Mouse (Mus musculus) stomach, postnatal 0 days (tissue): ENCODE results near the gene Sema6d. TPM values are rescaled to one million over a fixed set of nuclear protein-coding genes. Genes with fewer than 3 reads are reported as not detected.

Experiments
- ATAC-seq: fragments of 200-750 bp; cut with Nextera tagmentation; 2 replicates; pipeline ENCODE4 v1.8.0; 2017; ENCODE audit not compliant: low FRiP score, low TSS enrichment
- DNase-seq: peaks from one replicate; pipeline ENCODE4 v3.0.0-alpha.2; 2016; ENCODE audit warnings: low spot score
- H3K27ac ChIP-seq: fragments of 300-500 bp; sonication (generic); replicated peaks from 2 replicates; pipeline ENCODE4 v1.5.1; 2014; ENCODE audit warnings: mild to moderate bottlenecking, control low read depth
- H3K27me3 ChIP-seq: fragments of 300-500 bp; sonication (generic); 2 replicates; pipeline ENCODE4 v1.6.1; 2014; ENCODE audit warnings: low read length; ENCODE audit not compliant: control insufficient read depth, insufficient read depth
- H3K36me3 ChIP-seq: fragments of 300-500 bp; sonication (generic); 2 replicates; pipeline ENCODE4 v1.6.1; 2014; ENCODE audit warnings: low read length, mixed read lengths; ENCODE audit not compliant: control insufficient read depth, insufficient read depth
- H3K4me1 ChIP-seq: fragments of 300-500 bp; sonication (generic); replicated peaks from 2 replicates; pipeline ENCODE4 v1.6.1; 2014; ENCODE audit warnings: antibody characterized with exemption; ENCODE audit not compliant: control insufficient read depth, insufficient read depth
- H3K4me2 ChIP-seq: fragments of 300-500 bp; sonication (generic); replicated peaks from 2 replicates; pipeline ENCODE4 v1.6.1; 2014; ENCODE audit warnings: low read depth, mild to moderate bottlenecking, control low read depth, moderate library complexity
- H3K4me3 ChIP-seq: fragments of 300-500 bp; sonication (generic); 2 replicates; pipeline ENCODE4 v1.5.1; 2014; ENCODE audit warnings: low read depth, low read length, control low read depth
- H3K9ac ChIP-seq: fragments of 300-500 bp; sonication (generic); 2 replicates; pipeline ENCODE4 v1.6.1; 2014; ENCODE audit warnings: mild to moderate bottlenecking, low read length, control low read depth, mixed read lengths
- H3K9me3 ChIP-seq: fragments of 300-500 bp; sonication (generic); 2 replicates; pipeline ENCODE4 v1.6.1; 2016; ENCODE audit warnings: low read length; ENCODE audit not compliant: control insufficient read depth
- CTCF ChIP-seq: IDR thresholded peaks from 2 replicates; pipeline ENCODE4 v1.5.1; 2016; ENCODE audit warnings: antibody characterized with exemption, low read depth, mild to moderate bottlenecking, moderate library complexity
- EP300 ChIP-seq: optimal IDR thresholded peaks from 2 replicates; pipeline ENCODE3; 2016; ENCODE audit warnings: antibody characterized with exemption
- WGBS: fragments of 180-500 bp; shearing (Covaris S2); extraction: QIAGEN DNeasy Blood & Tissue Kit; methylation state at CpG from one replicate; pipeline ENCODE4 v1.1.7; 2014; 5-methylcytosine and 5-hydroxymethylcytosine counted together
- polyA plus RNA-seq: library from polyadenylated mRNA; unstranded; fragments of >200 nt; fragmentation: Nextera tagmentation; extraction: Ambion mirVana; gene quantifications from 2 replicates; pipeline ENCODE4 v1.2.1, GENCODE M21; 2015

Gene Sema6d
- polyA plus RNA-seq, 1 experiment from 2014 or later, result 2.1 TPM

- Histone ChIP-seq H3K27ac (no peak overlapping the region), H3K36me3 (no peaks in the 10 kb centered on the region), H3K4me1 (no peaks in the 10 kb centered on the region), H3K9me3 (no peaks in the 10 kb centered on the region), H3K4me3 (no peak overlapping the region), H3K4me2 (no peak overlapping the region), H3K9ac (no peak overlapping the region), H3K27me3 (no peaks in the 10 kb centered on the region)
- WGBS, result 62% methylated on average over 8 of the region's 8 CpGs
- DNase-seq (no peak), ATAC-seq (no peak)
- TF ChIP-seq EP300, result no peak
- TF ChIP-seq CTCF, result no peak
Observed at GRCm38 (mm10) chr2:124436704-124437103, 346.9 kb downstream of the Sema6d start.

- no peak for DNase-seq
- Histone ChIP-seq H3K9me3 (no peaks in the 10 kb centered on the region), H3K4me1 (no peaks in the 10 kb centered on the region), H3K27me3 (no peaks in the 10 kb centered on the region), H3K36me3 (no peaks in the 10 kb centered on the region), H3K4me3 (no peak overlapping the region), H3K27ac (no peak overlapping the region), H3K4me2 (no peak overlapping the region), H3K9ac (no peak overlapping the region)
- no peak for ATAC-seq
- TF ChIP-seq EP300 (no peak), CTCF (no peak)
- 91% methylated on average over 2 of the region's 2 CpGs for WGBS
Observed at GRCm38 (mm10) chr2:124444199-124444598, 354.4 kb downstream of the Sema6d start.

GRCm38 (mm10) chr2:124455881-124456280, 366.1 kb downstream of the Sema6d start:
- Histone ChIP-seq H3K4me2 (no peak overlapping the region), H3K9me3 (no peaks in the 10 kb centered on the region), H3K27me3 (no peaks in the 10 kb centered on the region), H3K27ac (no peak overlapping the region), H3K4me1 (no peaks in the 10 kb centered on the region), H3K36me3 (no peaks in the 10 kb centered on the region), H3K9ac (no peak overlapping the region), H3K4me3 (no peak overlapping the region)
- WGBS, result 78% methylated on average over 2 of the region's 2 CpGs
- TF ChIP-seq EP300 (no peak), CTCF (no peak)
- no peak for ATAC-seq
- DNase-seq, result no peak

- WGBS, result 95% methylated on average over 4 of the region's 4 CpGs
- H3K4me3 ChIP-seq, result no peak overlapping the region
- H3K4me1 ChIP-seq, result no peaks in the 10 kb centered on the region
- DNase-seq (no peak), ATAC-seq (no peak)
- no peak overlapping the region for H3K4me2 ChIP-seq
- no peak overlapping the region for H3K27ac ChIP-seq
- no peaks in the 10 kb centered on the region for H3K27me3 ChIP-seq
- no peaks in the 10 kb centered on the region for H3K9me3 ChIP-seq
- H3K9ac ChIP-seq, result no peak overlapping the region
- TF ChIP-seq CTCF, result no peak
- no peak for TF ChIP-seq EP300
- H3K36me3 ChIP-seq, result no peaks in the 10 kb centered on the region
Observed at GRCm38 (mm10) chr2:124456999-124457398, 367.2 kb downstream of the Sema6d start.

- ATAC-seq (no peak), DNase-seq (no peak)
- Histone ChIP-seq H3K27ac (no peak overlapping the region), H3K9ac (no peak overlapping the region), H3K4me2 (no peak overlapping the region), H3K27me3 (no peaks in the 10 kb centered on the region), H3K36me3 (no peaks in the 10 kb centered on the region), H3K9me3 (no peaks in the 10 kb centered on the region), H3K4me1 (no peaks in the 10 kb centered on the region), H3K4me3 (no peak overlapping the region)
- WGBS, result 77% methylated on average over 2 of the region's 2 CpGs
- TF ChIP-seq EP300 (no peak), CTCF (no peak)
Observed at GRCm38 (mm10) chr2:124458028-124458427, 368.3 kb downstream of the Sema6d start.

GRCm38 (mm10) chr2:124460956-124461355, 371.2 kb downstream of the Sema6d start:
- DNase-seq, result no peak
- WGBS, result 31% methylated on average over 2 of the region's 2 CpGs
- H3K27ac ChIP-seq, result no peak overlapping the region

More at GRCm38 (mm10) chr2:124460956-124461355, 371.2 kb downstream of the Sema6d start:
- Histone ChIP-seq H3K4me3 (no peak overlapping the region), H3K4me1 (no peaks in the 10 kb centered on the region; the same call in 1 of the 2 replicates), H3K9me3 (no peaks in the 10 kb centered on the region), H3K4me2 (no peak overlapping the region), H3K27me3 (no peaks in the 10 kb centered on the region), H3K9ac (no peak overlapping the region), H3K36me3 (no peaks in the 10 kb centered on the region)
- no peak for ATAC-seq
- TF ChIP-seq CTCF (no peak), EP300 (no peak)
